Mouse (Mus musculus) brain, adult 2 months (tissue): ENCODE measurements around the gene Treml2.
A peak's percentile ranks its signal among the peaks of the same experiment; 100 is the strongest.

ENCODE experiments used
- DNase-seq: peaks from one replicate; pipeline ENCODE4 v3.0.0; 2011; ENCODE audit warnings: low read depth, low spot score

Gene Treml2

GRCm38 (mm10) chr17:48299203-48299602 lies at the start of gene Treml2:
TSS of gene Treml2 (plus strand) at chr17:48299498.
- no peak for DNase-seq

- DNase-seq, result no peak
Measured at GRCm38 (mm10) chr17:48249501-48249900, 49.8 kb upstream of the Treml2 start.

- DNase-seq, result no peak
Measured at GRCm38 (mm10) chr17:48250631-48251030, 48.7 kb upstream of the Treml2 start.

- no peak for DNase-seq
Measured at GRCm38 (mm10) chr17:48256575-48256974, 42.7 kb upstream of the Treml2 start.

- DNase-seq, result no peak
Measured at GRCm38 (mm10) chr17:48261868-48262267, 37.4 kb upstream of the Treml2 start.

GRCm38 (mm10) chr17:48263741-48264362 lies 35.4 kb upstream of the Treml2 start, which contains the start of gene Treml4:
TSS of gene Treml4 (plus strand) at chr17:48264295.
- DNase-seq, result no peak

GRCm38 (mm10) chr17:48264662-48265061 lies 34.6 kb upstream of the Treml2 start:
- DNase-seq, result peak; percentile 28

- no peak for DNase-seq
Measured at GRCm38 (mm10) chr17:48266138-48266537, 33.2 kb upstream of the Treml2 start.

- no peak for DNase-seq
Measured at GRCm38 (mm10) chr17:48266610-48267304, 32.5 kb upstream of the Treml2 start.

GRCm38 (mm10) chr17:48267591-48267990 lies 31.7 kb upstream of the Treml2 start:
- no peak for DNase-seq

GRCm38 (mm10) chr17:48268276-48268675 lies 31.0 kb upstream of the Treml2 start:
- DNase-seq, result no peak

- no peak for DNase-seq
Measured at GRCm38 (mm10) chr17:48269833-48270232, 29.5 kb upstream of the Treml2 start.

GRCm38 (mm10) chr17:48272158-48272557 lies 27.1 kb upstream of the Treml2 start:
- DNase-seq, result no peak

- DNase-seq, result no peak
Measured at GRCm38 (mm10) chr17:48272598-48272997, 26.7 kb upstream of the Treml2 start.

GRCm38 (mm10) chr17:48274098-48274497 lies 25.2 kb upstream of the Treml2 start:
- DNase-seq, result no peak

- DNase-seq, result peak; percentile 87
Measured at GRCm38 (mm10) chr17:48274885-48275284, 24.4 kb upstream of the Treml2 start.

GRCm38 (mm10) chr17:48275736-48276135 lies 23.6 kb upstream of the Treml2 start:
- no peak for DNase-seq

GRCm38 (mm10) chr17:48278381-48278780 lies 20.9 kb upstream of the Treml2 start:
- DNase-seq, result peak; percentile 49

GRCm38 (mm10) chr17:48279002-48279401 lies 20.3 kb upstream of the Treml2 start:
- no peak for DNase-seq

- no peak for DNase-seq
Measured at GRCm38 (mm10) chr17:48280943-48281738, 18.2 kb upstream of the Treml2 start.

GRCm38 (mm10) chr17:48281739-48282085 lies 17.6 kb upstream of the Treml2 start:
- DNase-seq, result no peak

GRCm38 (mm10) chr17:48286765-48287164 lies 12.5 kb upstream of the Treml2 start:
- DNase-seq, result peak; percentile 42

- no peak for DNase-seq
Measured at GRCm38 (mm10) chr17:48287276-48287675, 12.0 kb upstream of the Treml2 start.
